In genomic region chr3:97253823-97254600, GRCm38 (mm10) we compare ENCODE assay signal across 16 mouse cellular contexts. TPM values are rescaled to one million over a fixed set of nuclear protein-coding genes. Genes with fewer than 3 reads are reported as not detected.
DNase-seq lines count a peak whose midpoint lies in the region; ATAC-seq and TF ChIP-seq lines count a peak whose summit lies in the region.
"Had no signal": no experiment of that assay in that cellular context is flagged by ENCODE, and none has a peak within 500 bp of the region (broad histone marks: within the 10 kb centered on the region; RNA-seq: fewer than 3 reads in every experiment).

No protein-coding gene starts in this region.

- 24% methylated on average over 9 of the region's 9 CpGs for WGBS in midbrain, embryonic 11.5 days
- 41% methylated on average over 9 of the region's 9 CpGs for WGBS in midbrain, postnatal 0 days
- 16% methylated on average over 9 of the region's 9 CpGs for WGBS in embryonic facial prominence, embryonic 12.5 days
- 33% methylated on average over 9 of the region's 9 CpGs for WGBS in intestine, embryonic 16.5 days
- WGBS in liver, embryonic 11.5 days: 49% methylated on average over 9 of the region's 9 CpGs

- TF ChIP-seq CTCF in midbrain, postnatal 0 days (IDR thresholded peaks at IDR 0.05): no peak

- H3K9ac ChIP-seq in midbrain, embryonic 11.5 days (ENCODE audit: low read length): 0 out of 2 replicates have a peak overlapping the region, but pooled peaks have one; percentile 27
- no peak overlapping the region for H3K9ac ChIP-seq in midbrain, postnatal 0 days (replicated peaks; ENCODE audit: low read length, poor library complexity, severe bottlenecking)
- H3K9ac ChIP-seq in embryonic facial prominence, embryonic 12.5 days: no peak overlapping the region
- H3K9ac ChIP-seq in intestine, embryonic 16.5 days (ENCODE audit: low read depth, low read length): no peak overlapping the region
- no peak overlapping the region for H3K9ac ChIP-seq in liver, embryonic 11.5 days (ENCODE audit: low read depth, low read length)
- H3K9ac ChIP-seq: liver, embryonic 14.5 days had no signal

- H3K4me3 ChIP-seq in midbrain, embryonic 11.5 days (ENCODE audit: low read depth, low read length): no peak overlapping the region
- H3K4me3 ChIP-seq in midbrain, postnatal 0 days (ENCODE audit: low read depth, low read length): no peak overlapping the region
- H3K4me3 ChIP-seq in embryonic facial prominence, embryonic 12.5 days: no peak overlapping the region
- H3K4me3 ChIP-seq in intestine, embryonic 16.5 days (ENCODE audit: low read length): no peak overlapping the region
- no peak overlapping the region for H3K4me3 ChIP-seq in liver, embryonic 11.5 days (ENCODE audit: low read depth, low read length)
- H3K4me3 ChIP-seq: heart, embryonic 10.5 days had no signal

- peaks cover 25% of the 10 kb centered on the region for H3K4me1 ChIP-seq in midbrain, embryonic 11.5 days (ENCODE audit: control insufficient read depth, insufficient read depth, low read length)
- H3K4me1 ChIP-seq in midbrain, postnatal 0 days (ENCODE audit: insufficient read depth, low read length): peaks cover 6% of the 10 kb centered on the region; the same call in 1 of the 2 replicates
- peaks cover 37% of the 10 kb centered on the region for H3K4me1 ChIP-seq in embryonic facial prominence, embryonic 12.5 days
- H3K4me1 ChIP-seq in intestine, embryonic 16.5 days (ENCODE audit: control insufficient read depth, insufficient read depth, low read length): peaks cover 32% of the 10 kb centered on the region
- peaks cover 7% of the 10 kb centered on the region for H3K4me1 ChIP-seq in liver, embryonic 11.5 days (replicated peaks; ENCODE audit: control insufficient read depth, insufficient read depth, low read length)

- DNase-seq in midbrain, embryonic 11.5 days (ENCODE audit: low spot score, missing footprints): peak; percentile 91
- DNase-seq in midbrain, postnatal 0 days (ENCODE audit: low spot score): no peak
- peak; percentile 45 for DNase-seq in retina, postnatal 1 day
- DNase-seq in thymus, postnatal 25 days: no peak
- DNase-seq in liver, embryonic 11.5 days (ENCODE audit: low spot score): no peak
- DNase-seq in right cerebral cortex, postnatal 14 days: no peak
- DNase-seq: adrenal gland, adult 2 months; cerebellum, postnatal 36 days; lung, postnatal 36 days; right cerebral cortex, adult 18-20 months had no signal

- H3K4me2 ChIP-seq in midbrain, embryonic 11.5 days: no peak overlapping the region
- H3K4me2 ChIP-seq in midbrain, postnatal 0 days (ENCODE audit: low read depth, low read length, poor library complexity, severe bottlenecking): no peak overlapping the region
- peak overlapping the region; percentile 25; the same call in 1 of the 2 replicates for H3K4me2 ChIP-seq in embryonic facial prominence, embryonic 12.5 days (replicated peaks)
- H3K4me2 ChIP-seq in intestine, embryonic 16.5 days (ENCODE audit: low read depth, low read length): no peak overlapping the region; the same call in 1 of the 2 replicates
- no peak overlapping the region for H3K4me2 ChIP-seq in liver, embryonic 11.5 days

- no peaks in the 10 kb centered on the region for H3K36me3 ChIP-seq in midbrain, embryonic 11.5 days (ENCODE audit: control insufficient read depth, insufficient read depth, low read length)
- no peaks in the 10 kb centered on the region for H3K36me3 ChIP-seq in midbrain, postnatal 0 days (ENCODE audit: insufficient read depth, low read length)
- H3K36me3 ChIP-seq in embryonic facial prominence, embryonic 12.5 days: peaks cover 5% of the 10 kb centered on the region
- no peaks in the 10 kb centered on the region for H3K36me3 ChIP-seq in intestine, embryonic 16.5 days (ENCODE audit: control insufficient read depth, insufficient read depth, low read length)
- no peaks in the 10 kb centered on the region for H3K36me3 ChIP-seq in liver, embryonic 11.5 days (ENCODE audit: control insufficient read depth, insufficient read depth, low read length)

- H3K9me3 ChIP-seq in midbrain, embryonic 11.5 days (ENCODE audit: control insufficient read depth, low read length): no peaks in the 10 kb centered on the region; the same call in 1 of the 2 replicates
- no peaks in the 10 kb centered on the region for H3K9me3 ChIP-seq in midbrain, postnatal 0 days (ENCODE audit: low read length)
- H3K9me3 ChIP-seq in embryonic facial prominence, embryonic 12.5 days: peaks cover 2% of the 10 kb centered on the region; the same call in 1 of the 2 replicates
- H3K9me3 ChIP-seq in intestine, embryonic 16.5 days (ENCODE audit: control insufficient read depth, low read length): peaks cover 2% of the 10 kb centered on the region; the same call in 1 of the 2 replicates
- H3K9me3 ChIP-seq in liver, embryonic 11.5 days (ENCODE audit: control insufficient read depth, low read length): no peaks in the 10 kb centered on the region
- H3K9me3 ChIP-seq: heart, embryonic 10.5 days had no signal

- peak overlapping the region; percentile 53; the same call in 1 of the 2 replicates for H3K27ac ChIP-seq in midbrain, embryonic 11.5 days (ENCODE audit: low read depth, low read length)
- no peak overlapping the region for H3K27ac ChIP-seq in midbrain, postnatal 0 days (ENCODE audit: low read depth, low read length)
- peak overlapping the region; percentile 87 for H3K27ac ChIP-seq in embryonic facial prominence, embryonic 12.5 days
- H3K27ac ChIP-seq in intestine, embryonic 16.5 days (ENCODE audit: low read length): peak overlapping the region; percentile 62
- no peak overlapping the region for H3K27ac ChIP-seq in liver, embryonic 11.5 days (ENCODE audit: low read depth, low read length)
- H3K27ac ChIP-seq: kidney, postnatal 0 days; liver, embryonic 14.5 days had no signal

- peak; percentile 87 for ATAC-seq in midbrain, embryonic 11.5 days (ENCODE audit: low FRiP score)
- ATAC-seq in midbrain, postnatal 0 days (ENCODE audit: low FRiP score): no peak
- ATAC-seq in embryonic facial prominence, embryonic 12.5 days (ENCODE audit: insufficient number of reproducible peaks, insufficient read depth, low FRiP score, low TSS enrichment): 0 out of 2 replicates have a peak, but pooled peaks have one; percentile 72
- peak; percentile 36 for ATAC-seq in intestine, embryonic 16.5 days
- ATAC-seq in liver, embryonic 11.5 days (replicated peaks; ENCODE audit: low FRiP score): no peak

- H3K27me3 ChIP-seq in midbrain, embryonic 11.5 days (ENCODE audit: control insufficient read depth, insufficient read depth, low read length): no peaks in the 10 kb centered on the region
- no peaks in the 10 kb centered on the region for H3K27me3 ChIP-seq in midbrain, postnatal 0 days (ENCODE audit: insufficient read depth, low read length)
- H3K27me3 ChIP-seq in embryonic facial prominence, embryonic 12.5 days: no peaks in the 10 kb centered on the region
- H3K27me3 ChIP-seq in intestine, embryonic 16.5 days (replicated peaks; ENCODE audit: control insufficient read depth, insufficient read depth, low read length): no peaks in the 10 kb centered on the region
- 0 out of 2 replicates have a peak, but pooled peaks cover 2% of the 10 kb centered on the region for H3K27me3 ChIP-seq in liver, embryonic 11.5 days (replicated peaks; ENCODE audit: control insufficient read depth, insufficient read depth, low read length)
- H3K27me3 ChIP-seq: CH12.LX had no signal

RNA-seq across cellular contexts. Expression of gene Bcl9, which starts 43.7 kb away (rescaled TPM):
- 59.8 and 60.3 TPM in 2 replicates for polyA plus RNA-seq in midbrain, embryonic 11.5 days (2014; fragmentation: Nextera tagmentation; extraction: Ambion mirVana)
- total RNA-seq in midbrain, postnatal 0 days (2014; rRNA removed): 32.2 and 39.6 TPM in 2 replicates
- 58.9 and 61.3 TPM in 2 replicates for polyA plus RNA-seq in midbrain, postnatal 0 days (2015; fragmentation: Nextera tagmentation; extraction: Ambion mirVana)
- 82.4 and 84.9 TPM in 2 replicates for polyA plus RNA-seq in embryonic facial prominence, embryonic 12.5 days (2016; fragmentation: Nextera tagmentation; extraction: Ambion mirVana)
- polyA plus RNA-seq in intestine, embryonic 16.5 days (2015; fragmentation: Nextera tagmentation; extraction: Ambion mirVana): 35.9 and 37.4 TPM in 2 replicates
- polyA plus RNA-seq in liver, embryonic 11.5 days (2014; fragmentation: Nextera tagmentation; extraction: Ambion mirVana): 17.9 and 21.3 TPM in 2 replicates

Comparison
In these comparisons a context has a peak if more than half of its experiments do, and no peak if none do; other contexts are left out.
1. ATAC-seq: peak in midbrain, embryonic 11.5 days (single experiment), embryonic facial prominence, embryonic 12.5 days (single experiment) and intestine, embryonic 16.5 days (single experiment); none in midbrain, postnatal 0 days (single experiment) and liver, embryonic 11.5 days (single experiment).
2. DNase-seq: peak in midbrain, embryonic 11.5 days (single experiment) and retina, postnatal 1 day (single experiment); none in midbrain, postnatal 0 days (single experiment), thymus, postnatal 25 days (single experiment), liver, embryonic 11.5 days (single experiment) and right cerebral cortex, postnatal 14 days (single experiment).
3. H3K27ac ChIP-seq: peak in midbrain, embryonic 11.5 days (single experiment), embryonic facial prominence, embryonic 12.5 days (single experiment) and intestine, embryonic 16.5 days (single experiment); none in midbrain, postnatal 0 days (single experiment) and liver, embryonic 11.5 days (single experiment).